Mouse (Mus musculus): Measurements from ENCODE around the gene Dmxl2.

Dmxl2 gene

GRCm38 (mm10) chr9:54499791-54500190 is 1.6 kb downstream of the Dmxl2 start:
- DNase-seq (ENCODE audit: low spot score) = no peak

GRCm38 (mm10) chr9:54499291-54499690 is 2.1 kb downstream of the Dmxl2 start:
- no peak for DNase-seq (ENCODE audit: low spot score)

- DNase-seq (ENCODE audit: low spot score) = no peak
These were observed 11.0 kb downstream of the Dmxl2 start for GRCm38 (mm10) chr9:54490431-54490830.

GRCm38 (mm10) chr9:54489599-54489998 is 11.8 kb downstream of the Dmxl2 start:
- no peak for DNase-seq (ENCODE audit: low spot score)

- DNase-seq (ENCODE audit: low spot score) = no peak
These were observed 16.5 kb downstream of the Dmxl2 start for GRCm38 (mm10) chr9:54484927-54485326.

- no peak for DNase-seq (ENCODE audit: low spot score)
These were observed 18.2 kb downstream of the Dmxl2 start for GRCm38 (mm10) chr9:54483215-54483614.

- DNase-seq (ENCODE audit: low spot score) = no peak
These were observed 18.7 kb downstream of the Dmxl2 start for GRCm38 (mm10) chr9:54482763-54483162.

- no peak for DNase-seq (ENCODE audit: low spot score)
These were observed 22.4 kb downstream of the Dmxl2 start for GRCm38 (mm10) chr9:54479054-54479453.

- no peak for DNase-seq (ENCODE audit: low spot score)
These were observed 23.3 kb downstream of the Dmxl2 start for GRCm38 (mm10) chr9:54478117-54478516.

- DNase-seq (ENCODE audit: low spot score) = no peak
These were observed 26.9 kb downstream of the Dmxl2 start for GRCm38 (mm10) chr9:54474546-54474945.

GRCm38 (mm10) chr9:54474031-54474430 is 27.4 kb downstream of the Dmxl2 start:
- DNase-seq (ENCODE audit: low spot score) = no peak

- no peak for DNase-seq (ENCODE audit: low spot score)
These were observed 28.6 kb downstream of the Dmxl2 start for GRCm38 (mm10) chr9:54472784-54473183.

GRCm38 (mm10) chr9:54469339-54469738 is 32.1 kb downstream of the Dmxl2 start:
- no peak for DNase-seq (ENCODE audit: low spot score)

GRCm38 (mm10) chr9:54467433-54467933 is 33.9 kb downstream of the Dmxl2 start:
- DNase-seq (ENCODE audit: low spot score) = no peak

- peak; percentile 13 for DNase-seq (ENCODE audit: low spot score)
These were observed 37.9 kb downstream of the Dmxl2 start for GRCm38 (mm10) chr9:54463483-54464054.

GRCm38 (mm10) chr9:54439015-54439414 is 62.4 kb downstream of the Dmxl2 start:
- no peak for DNase-seq (ENCODE audit: low spot score)

- peak; percentile 18 for DNase-seq (ENCODE audit: low spot score)
These were observed 63.2 kb downstream of the Dmxl2 start for GRCm38 (mm10) chr9:54438246-54438645.

GRCm38 (mm10) chr9:54416238-54416637 is 85.2 kb downstream of the Dmxl2 start:
- DNase-seq (ENCODE audit: low spot score) = no peak

GRCm38 (mm10) chr9:54356756-54357155 is 144.7 kb downstream of the Dmxl2 start:
- no peak for DNase-seq (ENCODE audit: low spot score)

- no peak for DNase-seq (ENCODE audit: low spot score)
These were observed 159.4 kb downstream of the Dmxl2 start for GRCm38 (mm10) chr9:54342026-54342425.

GRCm38 (mm10) chr9:54336532-54337144 is 164.8 kb downstream of the Dmxl2 start:
- DNase-seq (ENCODE audit: low spot score) = peak; percentile 52

GRCm38 (mm10) chr9:54335582-54335981 is 165.8 kb downstream of the Dmxl2 start:
- DNase-seq (ENCODE audit: low spot score) = no peak

GRCm38 (mm10) chr9:54329201-54329600 is 172.2 kb downstream of the Dmxl2 start:
- DNase-seq (ENCODE audit: low spot score) = no peak

GRCm38 (mm10) chr9:54323456-54323855 is 178.0 kb downstream of the Dmxl2 start:
- peak; percentile 24 for DNase-seq (ENCODE audit: low spot score)

Data from layer of hippocampus, adult 9-10 months (tissue).